Mouse (Mus musculus): ENCODE results near the gene Brcc3. TPM values are rescaled to one million over a fixed set of nuclear protein-coding genes. Genes with fewer than 3 reads are reported as not detected.

Gene Brcc3
- 10 to 100 TPM; 36.5 to 39.0 TPM for total RNA-seq (2021)
- long read RNA-seq, partial matches to known transcripts, result 2 of 4 reads
- long read RNA-seq, other reads (novel, unspliced or antisense), result 2 of 4 reads

GRCm38 (mm10) chrX:75415936-75416785 lies at the start of gene Brcc3, which contains the start of the genes Cmc4 and Mtcp1:
Brcc3 (plus strand) TSS chrX:75416628.
Cmc4 (minus strand) TSS chrX:75416584.
Mtcp1 (minus strand) TSS chrX:75416588.
- DNase-seq (ENCODE audit: low spot score in 2 of 2), result peak; percentile 77 to 87

GRCm38 (mm10) chrX:75370197-75370596 lies 46.2 kb upstream of the Brcc3 start:
- DNase-seq (ENCODE audit: low spot score in 2 of 2), result no peak

GRCm38 (mm10) chrX:75372666-75373425 lies 43.6 kb upstream of the Brcc3 start:
- no peak for DNase-seq (ENCODE audit: low spot score in 2 of 2)

- DNase-seq (ENCODE audit: low spot score in 2 of 2), result no peak
These were observed 39.6 kb upstream of the Brcc3 start for GRCm38 (mm10) chrX:75376815-75377214.

- no peak for DNase-seq (ENCODE audit: low spot score in 2 of 2)
These were observed 35.3 kb upstream of the Brcc3 start for GRCm38 (mm10) chrX:75381176-75381575.

GRCm38 (mm10) chrX:75381699-75382098 lies 34.7 kb upstream of the Brcc3 start:
- DNase-seq (ENCODE audit: low spot score in 2 of 2), result no peak

- DNase-seq (ENCODE audit: low spot score in 2 of 2), result peak; percentile 5 to 69
These were observed 34.1 kb upstream of the Brcc3 start, which contains the start of the genes Fundc2 and F8 for GRCm38 (mm10) chrX:75382195-75382771. Fundc2 (plus strand) TSS chrX:75382399. F8 (minus strand) TSS chrX:75382615.

GRCm38 (mm10) chrX:75399471-75399870 lies 17.0 kb upstream of the Brcc3 start:
- no peak for DNase-seq (ENCODE audit: low spot score in 2 of 2)

- no peak for DNase-seq (ENCODE audit: low spot score in 2 of 2)
These were observed 13.8 kb upstream of the Brcc3 start for GRCm38 (mm10) chrX:75402668-75403067.

- DNase-seq (ENCODE audit: low spot score in 2 of 2), result no peak
These were observed 13.1 kb upstream of the Brcc3 start for GRCm38 (mm10) chrX:75403350-75403749.

- DNase-seq (ENCODE audit: low spot score in 2 of 2), result no peak
These were observed 6.7 kb upstream of the Brcc3 start for GRCm38 (mm10) chrX:75409711-75410110.

GRCm38 (mm10) chrX:75454597-75454996 lies 38.2 kb downstream of the Brcc3 start:
- DNase-seq (ENCODE audit: low spot score in 2 of 2), result no peak

GRCm38 (mm10) chrX:75475182-75475644 lies 58.8 kb downstream of the Brcc3 start:
- DNase-seq (ENCODE audit: low spot score in 2 of 2), result peak; percentile 49 to 60

- DNase-seq (ENCODE audit: low spot score in 2 of 2), result no peak
These were observed 73.5 kb downstream of the Brcc3 start for GRCm38 (mm10) chrX:75489886-75490285.

Other genes starting within 250 kb of the Brcc3 start
- 10 to 100 TPM; 38.1 to 53.6 TPM for gene Fundc2, start 34.2 kb upstream of the Brcc3 start, total RNA-seq (2021)
- 1 to 10 TPM; 2.3 to 2.9 TPM for gene F8, start 34.0 kb upstream of the Brcc3 start, total RNA-seq (2021)
- gene Cmc4, start within 50 bp of the Brcc3 start, total RNA-seq (2021), result 10 to 100 TPM; 12.1 to 14.4 TPM
- gene Mtcp1, start within 50 bp of the Brcc3 start, total RNA-seq (2021), result 1 to 10 TPM; 5.5 to 8.4 TPM
- 10 to 100 TPM; 67.5 to 81.5 TPM for gene Vbp1, start 97.7 kb downstream of the Brcc3 start, total RNA-seq (2021)
- 10 to 100 TPM; 40.6 to 40.7 TPM for gene Rab39b, start 161.6 kb downstream of the Brcc3 start, total RNA-seq (2021)

Data from layer of hippocampus, adult 18-20 months (tissue).